Mouse (Mus musculus): ENCODE data around the gene Ppip5k1. TPM values are rescaled to one million over a fixed set of nuclear protein-coding genes. Genes with fewer than 3 reads are reported as not detected.

Ppip5k1 gene
- total and polyA plus RNA-seq, 2 experiments, result 2.6 to 4.3 TPM

- 0 out of 2 replicates have a peak, but pooled peaks cover 3% of the 10 kb centered on the region for H3K36me3 ChIP-seq (ENCODE audit: control insufficient read depth, insufficient read depth, low read length)
- WGBS, result 94% methylated on average over 10 of the region's 10 CpGs
- DNase-seq (ENCODE audit: extremely low read depth, low read depth, low spot score), result no peak
- H3K4me3 ChIP-seq (ENCODE audit: insufficient read depth, low read depth, low read length), result no peak overlapping the region
- H3K79me2 ChIP-seq (ENCODE audit: control insufficient read depth, insufficient read depth, low read length), result no peaks in the 10 kb centered on the region
- H3K27me3 ChIP-seq (ENCODE audit: control insufficient read depth, insufficient read depth, low read length), result no peaks in the 10 kb centered on the region
- no peak overlapping the region for H3K27ac ChIP-seq (replicated peaks; ENCODE audit: insufficient read depth, low read depth, low read length)
- TF ChIP-seq CTCF (IDR thresholded peaks at IDR 0.05; ENCODE audit: low read depth, low read length), result no peak
- TF ChIP-seq POLR2A (IDR thresholded peaks at IDR 0.05; ENCODE audit: extremely low read depth, insufficient read depth, low read length), result no peak
- H3K4me1 ChIP-seq (ENCODE audit: control insufficient read depth, insufficient read depth, low read length), result no peaks in the 10 kb centered on the region
- no peak overlapping the region for H3K9ac ChIP-seq (ENCODE audit: low read depth, low read length)
These were observed 32.2 kb downstream of the Ppip5k1 start for GRCm38 (mm10) chr2:121323041-121323440.

- WGBS, result 77% methylated on average over 8 of the region's 8 CpGs
- Histone ChIP-seq H3K4me3 (ENCODE audit: insufficient read depth, low read depth, low read length) (no peak overlapping the region), H3K9ac (ENCODE audit: low read depth, low read length) (no peak overlapping the region), H3K27me3 (ENCODE audit: control insufficient read depth, insufficient read depth, low read length) (no peaks in the 10 kb centered on the region), H3K4me1 (ENCODE audit: control insufficient read depth, insufficient read depth, low read length) (no peaks in the 10 kb centered on the region), H3K79me2 (ENCODE audit: control insufficient read depth, insufficient read depth, low read length) (no peaks in the 10 kb centered on the region), H3K36me3 (ENCODE audit: control insufficient read depth, insufficient read depth, low read length) (0 out of 2 replicates have a peak, but pooled peaks cover 1% of the 10 kb centered on the region), H3K27ac (replicated peaks; ENCODE audit: insufficient read depth, low read depth, low read length) (no peak overlapping the region)
- DNase-seq (ENCODE audit: extremely low read depth, low read depth, low spot score), result no peak
- no peak for TF ChIP-seq CTCF (IDR thresholded peaks at IDR 0.05; ENCODE audit: low read depth, low read length)
These were observed 38.9 kb downstream of the Ppip5k1 start for GRCm38 (mm10) chr2:121316278-121316677.

GRCm38 (mm10) chr2:121308997-121309416, 46.2 kb downstream of the Ppip5k1 start:
- TF ChIP-seq CTCF (IDR thresholded peaks at IDR 0.05; ENCODE audit: low read depth, low read length) (no peak), POLR2A (IDR thresholded peaks at IDR 0.05; ENCODE audit: extremely low read depth, insufficient read depth, low read length) (no peak)
- no peaks in the 10 kb centered on the region for H3K79me2 ChIP-seq (ENCODE audit: control insufficient read depth, insufficient read depth, low read length)
- H3K4me1 ChIP-seq (ENCODE audit: control insufficient read depth, insufficient read depth, low read length), result no peaks in the 10 kb centered on the region
- no peaks in the 10 kb centered on the region for H3K36me3 ChIP-seq (ENCODE audit: control insufficient read depth, insufficient read depth, low read length)
- 33% methylated on average over 5 of the region's 5 CpGs for WGBS
- DNase-seq (ENCODE audit: extremely low read depth, low read depth, low spot score), result no peak
- no peaks in the 10 kb centered on the region for H3K27me3 ChIP-seq (ENCODE audit: control insufficient read depth, insufficient read depth, low read length)
- no peak overlapping the region for H3K9ac ChIP-seq (ENCODE audit: low read depth, low read length)
- H3K27ac ChIP-seq (replicated peaks; ENCODE audit: insufficient read depth, low read depth, low read length), result no peak overlapping the region
- peak overlapping the region; percentile 49 for H3K4me3 ChIP-seq (ENCODE audit: insufficient read depth, low read depth, low read length)

- no peak for DNase-seq (ENCODE audit: extremely low read depth, low read depth, low spot score)
- no peaks in the 10 kb centered on the region for H3K79me2 ChIP-seq (ENCODE audit: control insufficient read depth, insufficient read depth, low read length)
- H3K4me3 ChIP-seq (ENCODE audit: insufficient read depth, low read depth, low read length), result no peak overlapping the region
- peaks cover 14% of the 10 kb centered on the region for H3K27me3 ChIP-seq (ENCODE audit: control insufficient read depth, insufficient read depth, low read length)
- H3K36me3 ChIP-seq (ENCODE audit: control insufficient read depth, insufficient read depth, low read length), result no peaks in the 10 kb centered on the region
- 68% methylated on average over 10 of the region's 10 CpGs for WGBS
- TF ChIP-seq POLR2A (IDR thresholded peaks at IDR 0.05; ENCODE audit: extremely low read depth, insufficient read depth, low read length) (no peak), CTCF (IDR thresholded peaks at IDR 0.05; ENCODE audit: low read depth, low read length) (no peak)
- no peak overlapping the region for H3K27ac ChIP-seq (replicated peaks; ENCODE audit: insufficient read depth, low read depth, low read length)
- H3K4me1 ChIP-seq (ENCODE audit: control insufficient read depth, insufficient read depth, low read length), result no peaks in the 10 kb centered on the region
- no peak overlapping the region for H3K9ac ChIP-seq (ENCODE audit: low read depth, low read length)
These were observed 55.2 kb downstream of the Ppip5k1 start for GRCm38 (mm10) chr2:121300036-121300435.

- Histone ChIP-seq H3K9ac (ENCODE audit: low read depth, low read length) (no peak overlapping the region), H3K4me3 (ENCODE audit: insufficient read depth, low read depth, low read length) (no peak overlapping the region), H3K27me3 (ENCODE audit: control insufficient read depth, insufficient read depth, low read length) (peaks cover 17% of the 10 kb centered on the region), H3K79me2 (ENCODE audit: control insufficient read depth, insufficient read depth, low read length) (no peaks in the 10 kb centered on the region), H3K36me3 (ENCODE audit: control insufficient read depth, insufficient read depth, low read length) (no peaks in the 10 kb centered on the region), H3K4me1 (ENCODE audit: control insufficient read depth, insufficient read depth, low read length) (no peaks in the 10 kb centered on the region), H3K27ac (replicated peaks; ENCODE audit: insufficient read depth, low read depth, low read length) (no peak overlapping the region)
- TF ChIP-seq POLR2A (IDR thresholded peaks at IDR 0.05; ENCODE audit: extremely low read depth, insufficient read depth, low read length), result no peak
- no peak for TF ChIP-seq CTCF (IDR thresholded peaks at IDR 0.05; ENCODE audit: low read depth, low read length)
- DNase-seq (ENCODE audit: extremely low read depth, low read depth, low spot score), result no peak
- 70% methylated on average over 17 of the region's 17 CpGs for WGBS
These were observed 55.7 kb downstream of the Ppip5k1 start for GRCm38 (mm10) chr2:121299471-121299870.

- Histone ChIP-seq H3K4me1 (ENCODE audit: control insufficient read depth, insufficient read depth, low read length) (no peaks in the 10 kb centered on the region), H3K27ac (replicated peaks; ENCODE audit: insufficient read depth, low read depth, low read length) (no peak overlapping the region), H3K4me3 (ENCODE audit: insufficient read depth, low read depth, low read length) (no peak overlapping the region), H3K79me2 (ENCODE audit: control insufficient read depth, insufficient read depth, low read length) (no peaks in the 10 kb centered on the region), H3K9ac (ENCODE audit: low read depth, low read length) (no peak overlapping the region), H3K36me3 (ENCODE audit: control insufficient read depth, insufficient read depth, low read length) (no peaks in the 10 kb centered on the region), H3K27me3 (ENCODE audit: control insufficient read depth, insufficient read depth, low read length) (peaks cover 23% of the 10 kb centered on the region)
- 9% methylated on average over 8 of the region's 8 CpGs for WGBS
- no peak for DNase-seq (ENCODE audit: extremely low read depth, low read depth, low spot score)
- TF ChIP-seq POLR2A (IDR thresholded peaks at IDR 0.05; ENCODE audit: extremely low read depth, insufficient read depth, low read length), result no peak
- TF ChIP-seq CTCF (IDR thresholded peaks at IDR 0.05; ENCODE audit: low read depth, low read length), result no peak
These were observed 57.1 kb downstream of the Ppip5k1 start for GRCm38 (mm10) chr2:121298131-121298530.
